ENCODE assay signal across 32 mouse cellular contexts in genomic region chr2:72082846-72083245, GRCm38 (mm10).
DNase-seq lines count a peak whose midpoint lies in the region; ATAC-seq and TF ChIP-seq lines count a peak whose summit lies in the region.
"Had no signal": no experiment of that assay in that cellular context is flagged by ENCODE, and none has a peak within 500 bp of the region (broad histone marks: within the 10 kb centered on the region; RNA-seq: fewer than 3 reads in every experiment).

No protein-coding gene starts in this region.

- no peak overlapping the region for H3K9ac ChIP-seq in midbrain, postnatal 0 days (replicated peaks; ENCODE audit: low read length, poor library complexity, severe bottlenecking)
- no peak overlapping the region for H3K9ac ChIP-seq in intestine, postnatal 0 days (ENCODE audit: low read depth, low read length)
- H3K9ac ChIP-seq: embryonic facial prominence, embryonic 13.5 days; forebrain, embryonic 12.5 days; heart, embryonic 15.5 days; hindbrain, embryonic 13.5 days; kidney, embryonic 15.5 days; liver, embryonic 13.5 days; midbrain, embryonic 13.5 days; neural tube, embryonic 15.5 days had no signal

- H3K4me3 ChIP-seq in midbrain, postnatal 0 days (ENCODE audit: low read depth, low read length) = no peak overlapping the region
- H3K4me3 ChIP-seq in intestine, postnatal 0 days (ENCODE audit: low read depth, low read length) = no peak overlapping the region
- H3K4me3 ChIP-seq: embryonic facial prominence, embryonic 13.5 days; erythroblast, embryonic 14.5 days; forebrain, embryonic 12.5 days; heart, embryonic 10.5 days; heart, embryonic 15.5 days; hindbrain, embryonic 13.5 days; kidney, embryonic 15.5 days; liver, embryonic 13.5 days; midbrain, embryonic 13.5 days; neural tube, embryonic 15.5 days had no signal

- no peaks in the 10 kb centered on the region for H3K27me3 ChIP-seq in midbrain, postnatal 0 days (ENCODE audit: insufficient read depth, low read length)
- no peaks in the 10 kb centered on the region for H3K27me3 ChIP-seq in intestine, postnatal 0 days (replicated peaks; ENCODE audit: control insufficient read depth, insufficient read depth, low read length)
- H3K27me3 ChIP-seq: embryonic facial prominence, embryonic 13.5 days; forebrain, embryonic 12.5 days; heart, embryonic 15.5 days; hindbrain, embryonic 13.5 days; kidney, embryonic 15.5 days; liver, embryonic 13.5 days; midbrain, embryonic 13.5 days; neural tube, embryonic 15.5 days had no signal

- H3K4me1 ChIP-seq in midbrain, postnatal 0 days (ENCODE audit: insufficient read depth, low read length) = peaks cover 4% of the 10 kb centered on the region; the same call in 1 of the 2 replicates
- H3K4me1 ChIP-seq in intestine, postnatal 0 days (replicated peaks; ENCODE audit: control insufficient read depth, insufficient read depth, low read length) = no peaks in the 10 kb centered on the region
- H3K4me1 ChIP-seq: embryonic facial prominence, embryonic 13.5 days; forebrain, embryonic 12.5 days; kidney, embryonic 15.5 days; liver, embryonic 13.5 days had no signal

- no peak for ATAC-seq in midbrain, postnatal 0 days (ENCODE audit: low FRiP score)
- ATAC-seq in intestine, postnatal 0 days = no peak
- ATAC-seq: lung, postnatal 0 days; midbrain, embryonic 13.5 days had no signal

- WGBS in midbrain, postnatal 0 days = 94% methylated on average over 4 of the region's 4 CpGs
- whole genome bisulfite sequencing in intestine, postnatal 0 days = 85% methylated on average over 4 of the region's 4 CpGs

- H3K36me3 ChIP-seq in midbrain, postnatal 0 days (ENCODE audit: insufficient read depth, low read length) = no peaks in the 10 kb centered on the region
- H3K36me3 ChIP-seq in intestine, postnatal 0 days (ENCODE audit: control insufficient read depth, insufficient read depth) = no peaks in the 10 kb centered on the region
- H3K36me3 ChIP-seq: embryonic facial prominence, embryonic 13.5 days; forebrain, embryonic 12.5 days; heart, embryonic 10.5 days; heart, embryonic 15.5 days; hindbrain, embryonic 13.5 days; kidney, embryonic 15.5 days; liver, embryonic 13.5 days; midbrain, embryonic 13.5 days; neural tube, embryonic 15.5 days had no signal

- DNase-seq in CD8-positive naive resting alpha-beta T cell, adult 2 months (ENCODE audit: low read depth in 2 of 2, low spot score in 2 of 2) = peak; percentile 11 to 18
- DNase-seq in naive thymus-derived CD4-positive, alpha-beta T cell, adult 2 months (ENCODE audit: low read depth) = peak; percentile 52
- DNase-seq in thymus, postnatal 14 days = peak; percentile 67
- DNase-seq in kidney, postnatal 4 days = no peak
- no peak for DNase-seq in midbrain, postnatal 0 days (ENCODE audit: low spot score)
- DNase-seq: adrenal gland, adult 2 months; adrenal gland, postnatal 36 days; B cell, adult 2 months; cerebellum, adult 18-20 months; cerebellum, postnatal 10 days; gastrocnemius, postnatal 14 days; heart, postnatal 36 days; kidney, adult 11 months; kidney, postnatal 36 days; layer of hippocampus, postnatal 36 days; left cerebral cortex, postnatal 4 days; liver, embryonic 13.5 days; lung, adult 18-20 months; right cerebral cortex, adult 18-20 months had no signal

- no peaks in the 10 kb centered on the region for H3K9me3 ChIP-seq in midbrain, postnatal 0 days (ENCODE audit: low read length)
- H3K9me3 ChIP-seq in intestine, postnatal 0 days (ENCODE audit: control insufficient read depth) = no peaks in the 10 kb centered on the region
- H3K9me3 ChIP-seq: embryonic facial prominence, embryonic 13.5 days; forebrain, embryonic 12.5 days; heart, embryonic 10.5 days; heart, embryonic 15.5 days; hindbrain, embryonic 13.5 days; kidney, embryonic 15.5 days; liver, embryonic 13.5 days; midbrain, embryonic 13.5 days; neural tube, embryonic 15.5 days had no signal

- TF ChIP-seq CTCF in midbrain, postnatal 0 days (IDR thresholded peaks at IDR 0.05) = no peak
- no peak for TF ChIP-seq CTCF in intestine, postnatal 0 days (IDR thresholded peaks at IDR 0.05; ENCODE audit: low read depth)

- no peak overlapping the region for H3K27ac ChIP-seq in midbrain, postnatal 0 days (ENCODE audit: low read depth, low read length)
- no peak overlapping the region for H3K27ac ChIP-seq in intestine, postnatal 0 days (ENCODE audit: low read depth, low read length)
- H3K27ac ChIP-seq: embryonic facial prominence, embryonic 13.5 days; forebrain, embryonic 12.5 days; heart, embryonic 10.5 days; heart, embryonic 15.5 days; hindbrain, embryonic 13.5 days; kidney, embryonic 15.5 days; liver, embryonic 13.5 days; macrophage; midbrain, embryonic 13.5 days; neural tube, embryonic 15.5 days; stomach, postnatal 0 days had no signal

- no peak overlapping the region for H3K4me2 ChIP-seq in midbrain, postnatal 0 days (ENCODE audit: low read depth, low read length, poor library complexity, severe bottlenecking)
- no peak overlapping the region for H3K4me2 ChIP-seq in intestine, postnatal 0 days (replicated peaks; ENCODE audit: low read depth)
- H3K4me2 ChIP-seq: embryonic facial prominence, embryonic 13.5 days; forebrain, embryonic 12.5 days; heart, embryonic 15.5 days; hindbrain, embryonic 13.5 days; kidney, embryonic 15.5 days; liver, embryonic 13.5 days; midbrain, embryonic 13.5 days; neural tube, embryonic 15.5 days had no signal

Comparison
In these comparisons a context has a peak if more than half of its experiments do, and no peak if none do; other contexts are left out.
1. DNase-seq: peak in CD8-positive naive resting alpha-beta T cell, adult 2 months (2 of 2), naive thymus-derived CD4-positive, alpha-beta T cell, adult 2 months (single experiment) and thymus, postnatal 14 days (single experiment); none in kidney, postnatal 4 days (0 of 2) and midbrain, postnatal 0 days (single experiment).